Mouse (Mus musculus) liver, embryonic 14.5 days (tissue): ENCODE results near the gene Phospho2. TPM values are rescaled to one million over a fixed set of nuclear protein-coding genes. Genes with fewer than 3 reads are reported as not detected.

Experiments used
- ATAC-seq: fragments of 200-750 bp; cut with Nextera tagmentation; 2 replicates; pipeline ENCODE4 v1.8.0; 2017; ENCODE audit warnings: moderate number of reproducible peaks, mild to moderate bottlenecking, moderate library complexity; ENCODE audit not compliant: insufficient read depth
- DNase-seq, 3 experiments: peaks; one replicate each; pipeline ENCODE4 v3.0.0-alpha.2; 2012 to 2013; ENCODE audit warnings: low read depth in 3 of 3, low spot score in 3 of 3
- H3K27ac ChIP-seq: fragments of 300-500 bp; sonication (generic); 2 replicates; pipeline ENCODE4 v1.5.1; 2014; ENCODE audit warnings: moderate library complexity, mild to moderate bottlenecking, control low read depth, inconsistent platforms
- H3K27me3 ChIP-seq: fragments of 300-500 bp; sonication (generic); 2 replicates; pipeline ENCODE4 v1.6.1; 2014; ENCODE audit warnings: mild to moderate bottlenecking, low read length, moderate library complexity; ENCODE audit not compliant: control insufficient read depth, insufficient read depth
- H3K36me3 ChIP-seq: fragments of 300-500 bp; sonication (generic); replicated peaks from 2 replicates; pipeline ENCODE4 v1.6.1; 2014; ENCODE audit warnings: low read depth; ENCODE audit not compliant: control insufficient read depth, insufficient read depth
- H3K4me1 ChIP-seq, 2 experiments: fragments of 200-500 bp in 1 of 2; fragments of 300-500 bp in 1 of 2; sonication (generic) in 1 of 2; replicated peaks; 2 replicates each; pipeline ENCODE4 v1.6.1; 2012 to 2014; ENCODE audit warnings: antibody characterized with exemption in 1 of 2, inconsistent platforms in 1 of 2, low read length in 1 of 2; ENCODE audit not compliant: control insufficient read depth in 2 of 2, insufficient read depth in 2 of 2
- H3K4me2 ChIP-seq: fragments of 300-500 bp; sonication (generic); 2 replicates; pipeline ENCODE4 v1.6.1; 2014; ENCODE audit warnings: low read depth, mild to moderate bottlenecking, control low read depth, moderate library complexity
- H3K4me3 ChIP-seq, 2 experiments: fragments of 200-500 bp in 1 of 2; fragments of 300-500 bp in 1 of 2; sonication (generic) in 1 of 2; 2 replicates each; pipeline ENCODE4 v1.5.1; 2012 to 2014; ENCODE audit warnings: low read depth in 2 of 2, low read length in 2 of 2, mild to moderate bottlenecking in 2 of 2, control low read depth in 1 of 2, inconsistent platforms in 1 of 2, moderate library complexity in 1 of 2; ENCODE audit not compliant: insufficient read depth in 1 of 2
- H3K9ac ChIP-seq: fragments of 300-500 bp; sonication (generic); replicated peaks from 2 replicates; pipeline ENCODE4 v1.6.1; 2014; ENCODE audit warnings: mild to moderate bottlenecking, control low read depth, moderate library complexity
- H3K9me3 ChIP-seq: fragments of 300-500 bp; sonication (generic); 2 replicates; pipeline ENCODE4 v1.6.1; 2016; ENCODE audit warnings: low read length, mixed read lengths; ENCODE audit not compliant: control insufficient read depth
- CTCF ChIP-seq: IDR thresholded peaks from 2 replicates; pipeline ENCODE4 v1.5.1; 2016; ENCODE audit warnings: antibody characterized with exemption, low read depth, control low read depth
- EP300 ChIP-seq: IDR thresholded peaks from 2 replicates; pipeline ENCODE4 v1.6.1; 2016; ENCODE audit warnings: antibody characterized with exemption, low read depth
- WGBS: fragments of 180-500 bp; shearing (Covaris S2); extraction: QIAGEN DNeasy Blood & Tissue Kit; methylation state at CpG from one replicate; pipeline ENCODE4 v1.1.7; 2014; ENCODE audit not compliant: insufficient replicate concordance; 5-methylcytosine and 5-hydroxymethylcytosine counted together
- polyA plus RNA-seq, 2 experiments: library from polyadenylated mRNA; depleted of rRNA in 1 of 2; stranded (reverse) in 1 of 2; unstranded in 1 of 2; fragments of >200 nt; fragmentation: Nextera tagmentation in 1 of 2; extraction: Ambion mirVana in 1 of 2; gene quantifications; 2 replicates each; pipeline versions ENCODE4 v1.2.1 to v1.2.3; 2012 to 2014

Phospho2 gene
- polyA plus RNA-seq, 2 experiments, result 9.2 to 14.8 TPM

DNA sequence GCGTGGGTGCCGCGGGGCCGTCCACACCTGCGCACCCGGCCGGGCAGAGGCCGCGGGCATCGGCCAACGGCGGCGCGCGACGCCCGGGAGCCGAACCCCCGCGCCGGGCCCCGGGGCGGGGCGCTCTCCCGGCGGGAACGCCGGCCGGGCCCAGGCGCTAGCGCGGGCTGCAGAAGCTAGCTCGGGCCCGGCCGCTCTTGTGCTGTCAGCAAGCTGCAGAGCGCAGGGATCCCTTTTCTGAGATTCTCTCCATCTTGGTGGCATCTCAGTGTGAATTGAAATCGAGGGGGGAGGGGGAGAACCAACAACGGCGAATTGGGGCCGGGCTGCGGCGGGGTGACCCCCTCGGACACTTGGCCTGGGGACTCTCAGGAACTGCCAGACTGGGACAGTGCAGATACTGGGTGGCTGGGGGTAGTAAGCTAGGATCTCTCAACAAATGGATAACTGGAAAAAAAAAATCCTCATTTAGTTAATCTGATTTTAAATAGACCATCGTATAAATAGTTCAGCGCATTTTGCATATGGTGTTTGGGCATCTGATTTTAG lies 33.8 kb downstream of the Phospho2 start:
- TF ChIP-seq CTCF (no peak), EP300 (no peak)
- 3% methylated on average over 34 of the region's 45 CpGs for whole genome bisulfite sequencing
- H3K4me1 ChIP-seq, result peaks cover 15 to 31% of the 10 kb centered on the region in 2 experiments

DNA sequence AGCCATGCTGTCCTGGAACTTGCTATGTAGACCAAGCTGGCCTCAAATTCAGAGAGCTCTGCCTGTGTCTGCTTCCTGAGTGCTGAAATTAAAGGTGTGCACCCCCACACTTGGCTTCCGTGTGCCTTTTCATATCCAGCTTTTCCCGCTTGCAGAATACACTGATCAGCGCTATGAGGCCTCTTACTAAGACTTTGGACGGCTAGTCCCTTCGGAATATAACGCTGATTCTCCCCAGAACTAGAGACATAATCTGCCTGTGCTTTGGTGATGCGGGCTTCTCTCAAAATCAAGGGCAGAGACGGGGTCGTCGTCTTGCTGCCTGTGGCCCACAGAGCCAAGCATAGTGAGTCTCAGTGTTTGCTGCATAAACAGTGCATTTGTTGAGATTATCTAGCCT lies 36.5 kb downstream of the Phospho2 start:
- peaks cover 6 to 19% of the 10 kb centered on the region in 2 experiments; a peak in 3 of 4 replicates for H3K4me1 ChIP-seq
- 86% methylated on average over 10 of the region's 10 CpGs for WGBS
- ATAC-seq (no peak), DNase-seq (no peak)
- no peak overlapping the region for H3K4me3 ChIP-seq
- H3K27me3 ChIP-seq, result no peaks in the 10 kb centered on the region
- H3K27ac ChIP-seq, result no peak overlapping the region
- no peak overlapping the region for H3K4me2 ChIP-seq
- H3K9me3 ChIP-seq, result no peaks in the 10 kb centered on the region
- H3K36me3 ChIP-seq, result peaks cover 23% of the 10 kb centered on the region
- no peak overlapping the region for H3K9ac ChIP-seq
- TF ChIP-seq CTCF (no peak), EP300 (no peak)

More for the DNA sequence above, 33.8 kb downstream of the Phospho2 start:
- no peak for DNase-seq
- no peaks in the 10 kb centered on the region for H3K9me3 ChIP-seq
- ATAC-seq, result peak; percentile 76
- peak overlapping the region; percentile 83 for H3K9ac ChIP-seq
- H3K27me3 ChIP-seq, result no peaks in the 10 kb centered on the region
- peak overlapping the region; percentile 67 for H3K27ac ChIP-seq
- H3K4me2 ChIP-seq, result peak overlapping the region; percentile 76
- H3K4me3 ChIP-seq, result peak overlapping the region; percentile 75 to 89
- H3K36me3 ChIP-seq, result peaks cover 13% of the 10 kb centered on the region

DNA sequence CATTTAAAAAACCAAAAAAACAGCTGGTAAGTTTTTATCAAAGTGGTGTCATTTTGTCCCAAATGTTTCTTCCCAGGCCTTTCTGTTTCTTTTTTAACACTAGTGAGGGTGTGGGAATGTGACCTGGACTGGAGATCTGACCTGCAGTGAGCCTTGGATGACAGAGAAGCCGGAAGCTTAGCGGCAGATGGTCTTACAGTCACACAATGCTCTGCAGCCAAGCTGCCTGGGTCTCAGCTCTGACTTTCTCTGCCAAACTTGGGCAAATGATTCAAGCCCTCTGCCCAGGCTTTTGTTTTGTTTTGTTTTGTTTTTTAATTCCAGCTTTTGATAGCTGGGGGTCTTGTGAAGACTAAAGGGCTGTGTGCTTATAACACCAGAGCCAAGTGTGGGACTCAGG lies 37.0 kb downstream of the Phospho2 start:
- Histone ChIP-seq H3K27me3 (no peaks in the 10 kb centered on the region), H3K9ac (no peak overlapping the region), H3K27ac (no peak overlapping the region), H3K9me3 (no peaks in the 10 kb centered on the region), H3K4me1 (peaks cover 6 to 19% of the 10 kb centered on the region in 2 experiments; a peak in 3 of 4 replicates), H3K4me3 (no peak overlapping the region), H3K4me2 (no peak overlapping the region), H3K36me3 (peaks cover 26% of the 10 kb centered on the region)
- ATAC-seq (no peak), DNase-seq (no peak)
- 88% methylated on average over 2 of the region's 2 CpGs for WGBS
- TF ChIP-seq CTCF, result no peak
- no peak for TF ChIP-seq EP300

DNA sequence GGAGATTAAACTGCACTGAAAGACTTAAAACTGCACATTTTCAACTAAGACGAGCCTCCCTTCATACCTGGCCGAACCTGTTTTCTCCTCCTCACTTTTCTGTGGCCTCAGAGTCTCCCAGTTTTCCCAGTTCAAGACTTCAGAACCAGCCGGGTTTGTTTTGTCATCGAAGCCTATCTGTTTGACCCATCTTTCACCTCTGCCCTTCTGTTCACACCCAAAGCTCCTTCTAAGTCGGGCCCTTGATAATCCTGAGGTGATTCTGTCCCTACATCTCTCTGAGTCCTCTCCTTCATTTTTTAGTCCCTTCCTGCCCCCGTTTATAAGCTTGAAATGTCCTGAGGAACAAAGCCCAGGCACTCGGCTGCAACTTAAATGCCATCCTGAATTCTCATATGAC lies 38.6 kb downstream of the Phospho2 start:
- Histone ChIP-seq H3K27me3 (no peaks in the 10 kb centered on the region), H3K4me1 (peaks cover 6 to 14% of the 10 kb centered on the region in 2 experiments; a peak in 3 of 4 replicates), H3K36me3 (peaks cover 29% of the 10 kb centered on the region), H3K4me3 (no peak overlapping the region), H3K9ac (no peak overlapping the region), H3K4me2 (no peak overlapping the region), H3K9me3 (no peaks in the 10 kb centered on the region), H3K27ac (no peak overlapping the region)
- TF ChIP-seq EP300 (no peak), CTCF (no peak)
- DNase-seq, result no peak
- 60% methylated on average over 7 of the region's 7 CpGs for WGBS
- ATAC-seq, result no peak

DNA sequence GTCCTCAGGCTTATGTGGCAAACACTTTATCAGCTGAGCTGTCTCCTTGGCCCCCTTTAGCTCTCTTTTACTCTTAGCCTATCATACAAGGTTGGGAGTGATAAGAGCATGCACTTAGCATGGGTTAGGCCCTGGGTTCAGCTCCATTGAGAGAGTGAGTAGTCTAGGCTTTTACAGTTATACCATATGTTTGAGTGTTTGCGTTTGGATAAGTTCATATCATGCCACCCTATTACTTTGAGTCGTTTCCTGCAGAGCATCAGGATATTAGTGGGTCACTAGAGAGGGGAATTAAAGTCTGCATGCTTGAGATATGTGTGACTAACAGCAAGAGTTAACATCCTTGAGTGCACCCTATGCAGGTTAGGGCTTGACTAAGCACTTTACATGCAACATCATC lies 40.3 kb downstream of the Phospho2 start:
- no peaks in the 10 kb centered on the region for H3K27me3 ChIP-seq
- H3K9ac ChIP-seq, result no peak overlapping the region
- H3K4me3 ChIP-seq, result no peak overlapping the region
- H3K4me1 ChIP-seq, result peaks cover 0 to 11% of the 10 kb centered on the region in 2 experiments; a peak in 2 of 4 replicates
- no peak overlapping the region for H3K4me2 ChIP-seq
- ATAC-seq, result peak; percentile 84
- H3K9me3 ChIP-seq, result no peaks in the 10 kb centered on the region
- DNase-seq, result no peak
- 23% methylated on average over 2 of the region's 2 CpGs for WGBS
- H3K27ac ChIP-seq, result no peak overlapping the region
- TF ChIP-seq EP300 (peak; percentile 56), CTCF (no peak)
- peaks cover 32% of the 10 kb centered on the region for H3K36me3 ChIP-seq
